ENCODE assay signal across 10 mouse cellular contexts in the genomic region with DNA sequence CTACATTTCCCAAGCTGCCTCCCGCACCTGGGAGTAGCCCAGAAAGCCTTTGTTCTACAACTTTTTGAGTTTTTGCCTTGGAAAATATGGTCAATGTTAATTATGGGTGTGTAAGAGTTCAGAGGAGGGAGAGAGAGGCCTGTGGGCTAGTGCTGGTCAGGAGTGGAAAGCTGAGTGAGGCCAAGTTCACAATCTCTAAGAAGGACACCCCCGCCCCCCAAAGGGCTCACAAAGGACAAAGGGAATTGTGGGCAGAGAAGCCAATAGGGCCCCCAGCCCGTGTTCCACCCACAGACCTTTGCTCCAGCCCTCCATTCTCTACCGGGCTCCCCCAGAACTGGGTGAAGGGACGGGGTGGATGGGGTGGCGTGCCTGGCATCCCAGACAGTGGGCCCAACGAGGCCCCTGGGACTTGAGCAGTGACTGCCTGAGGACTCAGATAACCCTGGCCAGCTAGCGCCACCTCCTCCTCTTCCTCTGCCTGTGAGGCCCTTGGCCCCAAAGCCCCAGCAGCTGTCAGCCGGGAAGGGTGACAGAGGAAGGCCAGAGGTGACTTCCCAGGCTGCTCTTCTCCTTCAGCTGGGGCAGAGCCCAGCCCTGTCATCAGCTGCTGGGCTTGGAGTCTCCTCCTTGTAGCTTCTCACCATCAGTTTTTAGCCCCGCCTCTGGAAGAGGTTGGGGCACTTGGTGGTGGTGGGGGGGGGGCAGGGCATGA. TPM values are rescaled to one million over a fixed set of nuclear protein-coding genes. Genes with fewer than 3 reads are reported as not detected.
DNase-seq lines count a peak whose midpoint lies in the region; ATAC-seq and TF ChIP-seq lines count a peak whose summit lies in the region.
"Had no signal": no experiment of that assay in that cellular context is flagged by ENCODE, and none has a peak within 500 bp of the region (broad histone marks: within the 10 kb centered on the region; RNA-seq: fewer than 3 reads in every experiment).

No protein-coding gene starts in this region.

- DNase-seq in gastrocnemius, postnatal 14 days = peak; percentile 90
- no peak for DNase-seq in liver, postnatal 0 days
- no peak for DNase-seq in right cerebral cortex, postnatal 36 days (ENCODE audit: low spot score in 2 of 2)
- DNase-seq in right cerebral cortex, adult 2 months (ENCODE audit: low spot score in 2 of 2) = no peak

- H3K9ac ChIP-seq in midbrain, embryonic 12.5 days (replicated peaks) = 0 out of 2 replicates have a peak overlapping the region, but pooled peaks have one; percentile 4
- no peak overlapping the region for H3K9ac ChIP-seq in midbrain, embryonic 13.5 days (replicated peaks)
- H3K9ac ChIP-seq in intestine, postnatal 0 days (ENCODE audit: low read depth, low read length) = no peak overlapping the region
- H3K9ac ChIP-seq in liver, postnatal 0 days (replicated peaks) = no peak overlapping the region

- no peak for TF ChIP-seq EP300 in liver, postnatal 0 days (IDR thresholded peaks at IDR 0.05; ENCODE audit: low read depth)

- no peaks in the 10 kb centered on the region for H3K36me3 ChIP-seq in midbrain, embryonic 12.5 days
- no peaks in the 10 kb centered on the region for H3K36me3 ChIP-seq in midbrain, embryonic 13.5 days
- H3K36me3 ChIP-seq in intestine, postnatal 0 days (ENCODE audit: control insufficient read depth, insufficient read depth) = no peaks in the 10 kb centered on the region
- no peaks in the 10 kb centered on the region for H3K36me3 ChIP-seq in liver, postnatal 0 days (replicated peaks; ENCODE audit: insufficient read depth, low read length)

- H3K4me1 ChIP-seq in midbrain, embryonic 12.5 days = peaks cover 60% of the 10 kb centered on the region
- H3K4me1 ChIP-seq in midbrain, embryonic 13.5 days (replicated peaks) = peaks cover 55% of the 10 kb centered on the region
- peaks cover 18% of the 10 kb centered on the region for H3K4me1 ChIP-seq in intestine, postnatal 0 days (replicated peaks; ENCODE audit: control insufficient read depth, insufficient read depth, low read length)
- H3K4me1 ChIP-seq in liver, postnatal 0 days (ENCODE audit: insufficient read depth) = peaks cover 45% of the 10 kb centered on the region

- no peaks in the 10 kb centered on the region for H3K9me3 ChIP-seq in midbrain, embryonic 12.5 days
- no peaks in the 10 kb centered on the region for H3K9me3 ChIP-seq in midbrain, embryonic 13.5 days
- H3K9me3 ChIP-seq in intestine, postnatal 0 days (ENCODE audit: control insufficient read depth) = no peaks in the 10 kb centered on the region
- H3K9me3 ChIP-seq in liver, postnatal 0 days (ENCODE audit: low read length) = no peaks in the 10 kb centered on the region

- no peak overlapping the region for H3K4me2 ChIP-seq in midbrain, embryonic 12.5 days (replicated peaks)
- no peak overlapping the region for H3K4me2 ChIP-seq in midbrain, embryonic 13.5 days (replicated peaks)
- no peak overlapping the region; the same call in 1 of the 2 replicates for H3K4me2 ChIP-seq in intestine, postnatal 0 days (replicated peaks; ENCODE audit: low read depth)
- H3K4me2 ChIP-seq in liver, postnatal 0 days (ENCODE audit: low read depth, low read length) = no peak overlapping the region

- no peak for TF ChIP-seq CTCF in intestine, postnatal 0 days (IDR thresholded peaks at IDR 0.05; ENCODE audit: low read depth)
- TF ChIP-seq CTCF in liver, postnatal 0 days (IDR thresholded peaks at IDR 0.05; ENCODE audit: low read depth) = no peak

- WGBS in midbrain, embryonic 12.5 days = 47% methylated on average over 10 of the region's 10 CpGs
- 36% methylated on average over 10 of the region's 10 CpGs for WGBS in midbrain, embryonic 13.5 days
- 27% methylated on average over 10 of the region's 10 CpGs for WGBS in intestine, postnatal 0 days
- 34% methylated on average over 10 of the region's 10 CpGs for WGBS in liver, postnatal 0 days (ENCODE audit: insufficient replicate concordance)

- no peak overlapping the region for H3K4me3 ChIP-seq in midbrain, embryonic 12.5 days
- H3K4me3 ChIP-seq in midbrain, embryonic 13.5 days (replicated peaks) = no peak overlapping the region
- no peak overlapping the region for H3K4me3 ChIP-seq in intestine, postnatal 0 days (ENCODE audit: low read depth, low read length)
- H3K4me3 ChIP-seq in liver, postnatal 0 days (ENCODE audit: low read depth, low read length) = no peak overlapping the region

- intact Hi-C loops in gastrocnemius, postnatal 14 days (cut with DNase I; ENCODE audit: low total_unique reads) = no loop called here

- no peak for ATAC-seq in midbrain, embryonic 12.5 days (ENCODE audit: low FRiP score, low read depth)
- no peak; the same call in 1 of the 2 replicates for ATAC-seq in midbrain, embryonic 13.5 days
- ATAC-seq in intestine, postnatal 0 days = no peak
- 0 out of 2 replicates have a peak, but pooled peaks have one; percentile 13 for ATAC-seq in liver, postnatal 0 days
- no peak for ATAC-seq in CD4-positive, CD25-positive, alpha-beta regulatory T cell, adult 4 months
- ATAC-seq: Patski had no signal

- no peaks in the 10 kb centered on the region; the same call in 1 of the 2 replicates for H3K27me3 ChIP-seq in midbrain, embryonic 12.5 days
- H3K27me3 ChIP-seq in midbrain, embryonic 13.5 days = 0 out of 2 replicates have a peak, but pooled peaks cover 5% of the 10 kb centered on the region
- H3K27me3 ChIP-seq in intestine, postnatal 0 days (replicated peaks; ENCODE audit: control insufficient read depth, insufficient read depth, low read length) = no peaks in the 10 kb centered on the region
- no peaks in the 10 kb centered on the region for H3K27me3 ChIP-seq in liver, postnatal 0 days (ENCODE audit: insufficient read depth, low read length)
- H3K27me3 ChIP-seq: Patski had no signal

- H3K27ac ChIP-seq in midbrain, embryonic 12.5 days (replicated peaks) = peak overlapping the region; percentile 39
- no peak overlapping the region for H3K27ac ChIP-seq in midbrain, embryonic 13.5 days
- H3K27ac ChIP-seq in intestine, postnatal 0 days (ENCODE audit: low read depth, low read length) = peak overlapping the region; percentile 79
- no peak overlapping the region for H3K27ac ChIP-seq in liver, postnatal 0 days (ENCODE audit: low read depth)

RNA-seq across cellular contexts. Expression of a gene that starts 18.9 kb away (rescaled TPM):
- 8.3 and 9.5 TPM in 2 replicates for polyA plus RNA-seq in midbrain, embryonic 12.5 days (2016; fragmentation: Nextera tagmentation; extraction: Ambion mirVana)
- polyA plus RNA-seq in midbrain, embryonic 13.5 days (2015; fragmentation: Nextera tagmentation; extraction: Ambion mirVana) = 4.2 and 5.0 TPM in 2 replicates
- total RNA-seq in gastrocnemius, postnatal 14 days (2021) = 100 to 1,000 TPM; 193 to 224 TPM
- 16.3 and 16.4 TPM in 2 replicates for polyA plus RNA-seq in intestine, postnatal 0 days (2015; fragmentation: Nextera tagmentation; extraction: Ambion mirVana)
- polyA plus RNA-seq in liver, postnatal 0 days (2015; fragmentation: Nextera tagmentation; extraction: Ambion mirVana) = 5.1 TPM in 2 replicates
- not detected for polyA plus RNA-seq in CD4-positive, CD25-positive, alpha-beta regulatory T cell, adult 4 months (2017; shearing (Covaris generic))

RNA-seq across cellular contexts. Expression of a gene that starts 34.4 kb away (rescaled TPM):
- polyA plus RNA-seq in midbrain, embryonic 12.5 days (2016; fragmentation: Nextera tagmentation; extraction: Ambion mirVana) = not detected in 2 replicates
- not detected in 2 replicates for polyA plus RNA-seq in midbrain, embryonic 13.5 days (2015; fragmentation: Nextera tagmentation; extraction: Ambion mirVana)
- not detected for total RNA-seq in gastrocnemius, postnatal 14 days (2021)
- polyA plus RNA-seq in intestine, postnatal 0 days (2015; fragmentation: Nextera tagmentation; extraction: Ambion mirVana) = not detected in 2 replicates
- not detected in 2 replicates for polyA plus RNA-seq in liver, postnatal 0 days (2015; fragmentation: Nextera tagmentation; extraction: Ambion mirVana)
- not detected for polyA plus RNA-seq in CD4-positive, CD25-positive, alpha-beta regulatory T cell, adult 4 months (2017; shearing (Covaris generic))
- polyA plus RNA-seq: large intestine, adult 2 months; Patski had no signal

RNA-seq across cellular contexts. Expression of a gene that starts 57.1 kb away (rescaled TPM):
- not detected in 2 replicates for polyA plus RNA-seq in midbrain, embryonic 12.5 days (2016; fragmentation: Nextera tagmentation; extraction: Ambion mirVana)
- polyA plus RNA-seq in midbrain, embryonic 13.5 days (2015; fragmentation: Nextera tagmentation; extraction: Ambion mirVana) = not detected in 2 replicates
- total RNA-seq in gastrocnemius, postnatal 14 days (2021) = not detected
- polyA plus RNA-seq in intestine, postnatal 0 days (2015; fragmentation: Nextera tagmentation; extraction: Ambion mirVana) = 9.1 and 13.6 TPM in 2 replicates
- polyA plus RNA-seq in liver, postnatal 0 days (2015; fragmentation: Nextera tagmentation; extraction: Ambion mirVana) = 0.42 and 6.5 TPM in 2 replicates
- not detected for polyA plus RNA-seq in CD4-positive, CD25-positive, alpha-beta regulatory T cell, adult 4 months (2017; shearing (Covaris generic))
- polyA plus RNA-seq: Patski had no signal

Comparison
In these comparisons a context has a peak if more than half of its experiments do, and no peak if none do; other contexts are left out.
1. H3K27ac ChIP-seq: peak in midbrain, embryonic 12.5 days (single experiment) and intestine, postnatal 0 days (single experiment); none in midbrain, embryonic 13.5 days (single experiment) and liver, postnatal 0 days (single experiment).